Mouse (Mus musculus): ENCODE results near the gene Gm17455.

Gm17455 gene

GRCm38 (mm10) chr10:60399449-60399848, at the start of gene Gm17455:
TSS of gene Gm17455 (plus strand) at chr10:60399726.
- TF ChIP-seq NANOG (IDR thresholded peaks at IDR 0.05; ENCODE audit: borderline replicate concordance, low read length): no peak
- no peak for TF ChIP-seq POU5F1 (IDR thresholded peaks at IDR 0.05; ENCODE audit: borderline replicate concordance, low read length)
- TF ChIP-seq CTCF (conservative IDR thresholded peaks at IDR 0.05; ENCODE audit: low read length): no peak
- Histone ChIP-seq H3K36me3 (ENCODE audit: insufficient read depth, low read length) (no peaks in the 10 kb centered on the region), H3K9me3 (ENCODE audit: low read length) (peaks cover 9% of the 10 kb centered on the region), H3K4me3 (replicated peaks; ENCODE audit: low read length) (no peak within 1 kb of the TSS), H3K4me1 (replicated peaks; ENCODE audit: low read depth, low read length) (peaks cover 2% of the 10 kb centered on the region; the same call in 1 of the 2 replicates), H3K27me3 (ENCODE audit: insufficient read depth, low read length) (0 out of 2 replicates have a peak, but pooled peaks cover 3% of the 10 kb centered on the region)

- Histone ChIP-seq H3K4me3 (replicated peaks; ENCODE audit: low read length) (no peak overlapping the region), H3K36me3 (ENCODE audit: insufficient read depth, low read length) (no peaks in the 10 kb centered on the region), H3K27me3 (ENCODE audit: insufficient read depth, low read length) (peaks cover 23% of the 10 kb centered on the region), H3K9me3 (ENCODE audit: low read length) (no peaks in the 10 kb centered on the region), H3K4me1 (replicated peaks; ENCODE audit: low read depth, low read length) (peaks cover 77% of the 10 kb centered on the region)
- TF ChIP-seq CTCF (conservative IDR thresholded peaks at IDR 0.05; ENCODE audit: low read length): no peak
- no peak for TF ChIP-seq POU5F1 (IDR thresholded peaks at IDR 0.05; ENCODE audit: borderline replicate concordance, low read length)
- TF ChIP-seq NANOG (IDR thresholded peaks at IDR 0.05; ENCODE audit: borderline replicate concordance, low read length): no peak
Measured at GRCm38 (mm10) chr10:60350077-60350804, 49.3 kb upstream of the Gm17455 start.

- peaks cover 77% of the 10 kb centered on the region for H3K4me1 ChIP-seq (replicated peaks; ENCODE audit: low read depth, low read length)
- H3K9me3 ChIP-seq (ENCODE audit: low read length): no peaks in the 10 kb centered on the region
- no peak overlapping the region for H3K4me3 ChIP-seq (replicated peaks; ENCODE audit: low read length)
- TF ChIP-seq POU5F1 (IDR thresholded peaks at IDR 0.05; ENCODE audit: borderline replicate concordance, low read length): no peak
- TF ChIP-seq CTCF (conservative IDR thresholded peaks at IDR 0.05; ENCODE audit: low read length): no peak
- TF ChIP-seq NANOG (IDR thresholded peaks at IDR 0.05; ENCODE audit: borderline replicate concordance, low read length): no peak
- H3K36me3 ChIP-seq (ENCODE audit: insufficient read depth, low read length): no peaks in the 10 kb centered on the region
- H3K27me3 ChIP-seq (ENCODE audit: insufficient read depth, low read length): peaks cover 23% of the 10 kb centered on the region
Measured at GRCm38 (mm10) chr10:60350805-60351167, 48.7 kb upstream of the Gm17455 start.

- H3K36me3 ChIP-seq (ENCODE audit: insufficient read depth, low read length): no peaks in the 10 kb centered on the region
- TF ChIP-seq CTCF (conservative IDR thresholded peaks at IDR 0.05; ENCODE audit: low read length) (no peak), NANOG (IDR thresholded peaks at IDR 0.05; ENCODE audit: borderline replicate concordance, low read length) (no peak), POU5F1 (IDR thresholded peaks at IDR 0.05; ENCODE audit: borderline replicate concordance, low read length) (no peak)
- peaks cover 72% of the 10 kb centered on the region for H3K4me1 ChIP-seq (replicated peaks; ENCODE audit: low read depth, low read length)
- peak overlapping the region; percentile 29 for H3K4me3 ChIP-seq (replicated peaks; ENCODE audit: low read length)
- peaks cover 20% of the 10 kb centered on the region for H3K27me3 ChIP-seq (ENCODE audit: insufficient read depth, low read length)
- no peaks in the 10 kb centered on the region for H3K9me3 ChIP-seq (ENCODE audit: low read length)
Measured at GRCm38 (mm10) chr10:60351248-60351647, 48.3 kb upstream of the Gm17455 start.

- Histone ChIP-seq H3K9me3 (ENCODE audit: low read length) (no peaks in the 10 kb centered on the region), H3K4me1 (replicated peaks; ENCODE audit: low read depth, low read length) (peaks cover 68% of the 10 kb centered on the region), H3K27me3 (ENCODE audit: insufficient read depth, low read length) (peaks cover 16% of the 10 kb centered on the region), H3K4me3 (replicated peaks; ENCODE audit: low read length) (peak overlapping the region; percentile 29), H3K36me3 (ENCODE audit: insufficient read depth, low read length) (no peaks in the 10 kb centered on the region)
- TF ChIP-seq NANOG (IDR thresholded peaks at IDR 0.05; ENCODE audit: borderline replicate concordance, low read length) (no peak), CTCF (conservative IDR thresholded peaks at IDR 0.05; ENCODE audit: low read length) (no peak), POU5F1 (IDR thresholded peaks at IDR 0.05; ENCODE audit: borderline replicate concordance, low read length) (no peak)
Measured at GRCm38 (mm10) chr10:60351761-60352455, 47.6 kb upstream of the Gm17455 start.

GRCm38 (mm10) chr10:60353241-60354002, 46.1 kb upstream of the Gm17455 start:
- Histone ChIP-seq H3K4me1 (replicated peaks; ENCODE audit: low read depth, low read length) (peaks cover 53% of the 10 kb centered on the region), H3K4me3 (replicated peaks; ENCODE audit: low read length) (no peak overlapping the region), H3K9me3 (ENCODE audit: low read length) (no peaks in the 10 kb centered on the region), H3K27me3 (ENCODE audit: insufficient read depth, low read length) (peaks cover under 1% of the 10 kb centered on the region), H3K36me3 (ENCODE audit: insufficient read depth, low read length) (no peaks in the 10 kb centered on the region)
- TF ChIP-seq POU5F1 (IDR thresholded peaks at IDR 0.05; ENCODE audit: borderline replicate concordance, low read length): no peak

- Histone ChIP-seq H3K9me3 (ENCODE audit: low read length) (no peaks in the 10 kb centered on the region), H3K36me3 (ENCODE audit: insufficient read depth, low read length) (no peaks in the 10 kb centered on the region), H3K4me3 (replicated peaks; ENCODE audit: low read length) (no peak overlapping the region), H3K4me1 (replicated peaks; ENCODE audit: low read depth, low read length) (peaks cover 48% of the 10 kb centered on the region), H3K27me3 (ENCODE audit: insufficient read depth, low read length) (0 out of 2 replicates have a peak, but pooled peaks cover 3% of the 10 kb centered on the region)
- TF ChIP-seq NANOG (IDR thresholded peaks at IDR 0.05; ENCODE audit: borderline replicate concordance, low read length) (no peak), CTCF (conservative IDR thresholded peaks at IDR 0.05; ENCODE audit: low read length) (no peak), POU5F1 (IDR thresholded peaks at IDR 0.05; ENCODE audit: borderline replicate concordance, low read length) (no peak)
Measured at GRCm38 (mm10) chr10:60354003-60354325, 45.6 kb upstream of the Gm17455 start.
